Mouse (Mus musculus): ENCODE results near the gene Gm49403. TPM values are rescaled to one million over a fixed set of nuclear protein-coding genes. Genes with fewer than 3 reads are reported as not detected.
"Not testable (repeated sequence)": the region's sequence is repeated elsewhere in the genome, so short reads cannot be mapped to it uniquely, and the experiment has no call there.

Gene Gm49403
- total RNA-seq, 2 experiments from 2014 or later, result not detected

DNA sequence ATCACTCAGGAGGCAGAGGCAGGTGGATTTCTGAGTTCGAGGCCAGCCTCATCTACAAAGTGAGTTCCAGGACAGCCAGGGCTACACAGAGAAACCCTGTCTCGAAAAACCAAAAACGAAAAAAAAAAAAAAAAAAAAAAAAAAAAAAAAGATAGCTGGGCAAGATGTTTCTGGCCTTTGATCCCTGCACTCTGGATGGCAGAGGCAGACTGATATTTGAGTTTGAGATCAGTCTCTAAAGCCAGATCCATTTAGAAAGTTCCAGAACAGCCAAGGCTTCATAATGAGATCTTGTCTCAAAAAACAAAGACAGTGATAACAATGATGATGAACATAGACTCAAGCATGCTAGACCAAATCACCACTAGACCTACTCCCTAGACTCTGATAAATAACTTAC is 13.3 kb upstream of the Gm49403 start:
- DNase-seq; intact Hi-C loops (cut with DNase I): not testable (repeated sequence)

DNA sequence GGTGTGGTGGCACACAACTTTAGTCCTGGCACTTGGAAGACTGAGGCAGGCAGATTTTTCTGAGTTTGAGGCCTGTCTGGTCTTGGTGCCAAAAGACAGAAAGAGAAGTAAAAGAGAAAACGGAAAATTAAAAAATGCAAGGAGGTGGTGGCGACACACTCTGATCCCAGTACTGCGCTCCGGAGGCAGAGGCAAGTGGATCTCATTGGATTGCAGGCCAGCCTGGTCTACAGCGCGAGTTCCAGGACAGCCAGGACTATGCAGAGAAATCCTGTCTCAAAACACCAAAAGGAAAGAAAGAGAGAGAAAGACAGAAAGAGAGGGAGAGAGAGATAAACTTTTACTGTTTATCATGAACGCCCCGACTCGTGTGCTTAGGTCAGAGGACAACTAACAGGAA is 12.9 kb upstream of the Gm49403 start:
- DNase-seq, result peak; percentile 8 to 15

DNA sequence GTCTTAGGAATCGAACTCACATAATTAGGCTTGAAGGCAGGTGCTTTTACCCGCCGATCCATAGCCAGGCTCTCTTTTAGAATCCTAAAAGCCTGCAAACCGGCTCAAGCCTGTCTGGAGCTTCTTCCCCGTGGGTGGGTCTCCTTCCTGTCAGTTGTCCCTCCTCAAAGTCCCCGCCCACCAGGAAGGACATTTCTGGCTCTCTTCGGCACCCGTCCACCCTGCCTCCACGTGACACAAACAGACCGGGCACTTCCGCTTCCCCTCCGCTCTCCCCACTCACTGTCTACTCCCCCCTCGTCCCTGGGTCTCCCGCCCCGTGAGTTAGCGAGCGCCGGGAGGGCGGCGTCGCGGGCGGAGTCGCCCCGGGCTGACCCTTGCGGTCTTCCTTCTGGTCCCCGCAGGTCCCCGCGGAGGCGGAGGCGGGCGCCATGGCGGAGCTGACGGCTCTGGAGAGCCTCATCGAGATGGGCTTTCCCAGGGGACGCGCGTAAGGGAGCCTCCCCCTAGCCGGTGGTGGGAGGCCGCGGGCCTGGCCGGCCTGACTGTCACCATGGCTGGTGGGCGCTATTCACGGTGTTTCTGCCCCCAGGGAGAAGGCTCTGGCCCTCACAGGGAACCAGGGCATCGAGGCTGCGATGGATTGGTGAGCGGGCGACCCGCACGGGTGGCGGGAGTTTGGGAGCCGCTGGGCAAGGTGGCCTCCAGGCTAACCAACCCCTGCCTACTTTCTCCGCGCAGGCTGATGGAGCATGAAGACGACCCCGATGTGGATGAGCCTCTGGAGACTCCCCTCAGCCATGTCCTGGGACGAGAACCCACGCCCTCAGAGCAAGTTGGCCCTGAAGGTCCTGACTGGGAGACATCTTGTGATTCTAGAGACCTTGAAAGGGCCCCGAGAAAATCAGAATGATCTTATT is 12.2 kb upstream of the Gm49403 start, which contains the start of gene Ubxn1:
TSS of gene Ubxn1 (plus strand) at position 230 of the 920 bp plus-strand sequence.
- peak; percentile 93 to 96 for DNase-seq
- intact Hi-C loops (cut with DNase I), result no loop called here

More for the DNA sequence above, 12.9 kb upstream of the Gm49403 start:
- intact Hi-C loops (cut with DNase I), result no loop called here

DNA sequence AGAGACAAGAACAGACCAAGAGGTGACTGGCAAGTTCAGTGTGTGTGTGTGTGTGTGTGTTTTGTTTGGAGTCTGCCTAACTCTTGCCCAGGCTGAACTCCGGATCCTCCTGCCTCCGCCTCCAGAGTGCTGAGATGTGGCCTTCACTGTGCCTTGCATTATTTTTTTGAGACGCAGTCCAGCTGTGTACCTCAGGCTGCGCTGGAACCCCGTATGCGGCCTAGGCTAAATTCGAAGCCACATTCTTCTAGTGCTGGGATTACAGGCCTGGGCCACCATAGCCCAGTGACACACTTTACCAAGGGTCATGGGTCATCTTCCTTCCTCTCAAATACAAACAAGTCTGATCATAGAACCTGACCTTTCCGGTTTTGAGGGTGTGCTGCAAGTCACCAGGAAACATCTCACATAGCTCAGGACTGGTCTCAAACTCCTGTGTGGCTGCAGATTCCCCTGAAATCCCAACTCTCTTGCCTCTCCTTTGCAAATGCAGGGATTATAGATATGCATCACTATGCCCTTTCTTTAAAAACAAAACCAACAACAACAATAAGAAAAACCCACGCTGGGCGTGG is 11.4 kb upstream of the Gm49403 start:
- no peak for DNase-seq
- intact Hi-C loops (cut with DNase I), result no loop called here

DNA sequence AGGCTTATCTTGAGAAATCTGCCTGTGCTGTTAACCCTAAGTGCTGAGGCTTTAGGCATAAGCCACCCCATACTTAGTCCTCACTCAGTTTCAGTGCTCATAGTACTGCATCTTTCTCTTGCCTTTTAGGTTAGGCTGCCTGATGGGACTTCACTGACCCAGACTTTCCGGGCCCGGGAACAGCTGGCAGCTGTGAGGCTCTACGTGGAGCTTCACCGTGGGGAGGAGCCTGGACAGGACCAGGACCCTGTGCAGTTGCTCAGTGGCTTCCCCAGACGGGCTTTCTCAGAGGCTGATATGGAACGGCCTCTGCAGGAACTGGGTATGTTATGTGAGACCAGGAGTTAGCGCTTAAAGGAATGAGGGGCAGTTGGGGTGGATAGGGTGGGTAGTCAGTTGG is 8.7 kb upstream of the Gm49403 start:
- intact Hi-C loops (cut with DNase I), result no loop called here
- no peak for DNase-seq

DNA sequence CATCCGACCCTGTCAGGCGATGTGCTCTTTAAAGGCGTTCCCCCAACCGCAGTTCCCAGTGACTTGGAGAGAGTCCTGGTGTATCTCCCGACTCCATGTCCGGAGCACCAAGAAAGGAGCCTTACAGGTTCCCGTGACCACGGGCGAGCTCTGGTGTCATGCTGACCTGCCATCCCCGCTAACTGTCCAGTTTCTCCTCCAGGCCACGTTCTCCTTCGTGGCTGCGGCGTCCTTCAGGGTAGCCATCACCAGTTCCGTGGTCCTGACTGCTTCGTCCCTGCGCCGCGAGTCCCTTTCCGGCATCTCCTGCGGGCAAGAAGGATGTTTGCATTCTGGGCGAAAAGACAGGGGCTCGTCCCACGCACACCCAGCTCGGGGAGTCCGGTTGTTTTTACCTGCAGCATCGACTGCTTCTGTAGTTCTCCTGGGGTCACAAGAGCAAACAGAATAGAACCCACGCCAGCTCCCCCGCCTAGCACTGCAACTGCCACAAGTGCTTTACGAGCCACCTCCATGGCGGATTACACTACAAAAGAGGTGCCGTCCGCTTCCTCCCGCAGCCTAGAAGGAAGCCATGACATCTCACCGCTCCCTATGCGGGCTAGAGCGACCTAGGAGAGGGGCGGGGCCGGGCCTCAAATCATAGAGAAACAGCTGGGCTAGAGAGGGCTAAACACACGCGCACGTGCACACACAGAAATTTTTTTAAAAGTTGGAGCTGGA is 3.3 kb upstream of the Gm49403 start, which contains the start of gene Uqcc3:
TSS of gene Uqcc3 (minus strand) at position 613 of the 723 bp plus-strand sequence.
- intact Hi-C loops (cut with DNase I), result no loop called here
- peak; percentile 88 to 91 for DNase-seq

DNA sequence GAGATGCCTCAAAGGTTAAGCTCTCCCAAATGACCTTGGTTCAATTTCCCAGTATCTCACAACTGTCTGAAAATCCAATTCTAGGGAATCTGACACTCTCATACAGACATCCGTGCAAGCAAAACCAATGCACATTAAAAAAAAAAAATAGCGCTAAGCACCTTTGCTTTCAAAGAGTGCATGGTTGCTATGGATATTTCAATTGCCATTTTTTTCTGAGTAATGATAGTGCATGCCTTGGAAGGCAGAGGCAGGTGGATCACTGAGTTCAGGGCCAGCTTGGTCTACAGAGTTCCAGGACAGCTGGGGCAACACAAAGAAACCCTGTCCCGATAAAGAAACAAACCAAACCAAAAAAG is 2.7 kb upstream of the Gm49403 start:
- DNase-seq, result no peak
- intact Hi-C loops (cut with DNase I), result no loop called here

DNA sequence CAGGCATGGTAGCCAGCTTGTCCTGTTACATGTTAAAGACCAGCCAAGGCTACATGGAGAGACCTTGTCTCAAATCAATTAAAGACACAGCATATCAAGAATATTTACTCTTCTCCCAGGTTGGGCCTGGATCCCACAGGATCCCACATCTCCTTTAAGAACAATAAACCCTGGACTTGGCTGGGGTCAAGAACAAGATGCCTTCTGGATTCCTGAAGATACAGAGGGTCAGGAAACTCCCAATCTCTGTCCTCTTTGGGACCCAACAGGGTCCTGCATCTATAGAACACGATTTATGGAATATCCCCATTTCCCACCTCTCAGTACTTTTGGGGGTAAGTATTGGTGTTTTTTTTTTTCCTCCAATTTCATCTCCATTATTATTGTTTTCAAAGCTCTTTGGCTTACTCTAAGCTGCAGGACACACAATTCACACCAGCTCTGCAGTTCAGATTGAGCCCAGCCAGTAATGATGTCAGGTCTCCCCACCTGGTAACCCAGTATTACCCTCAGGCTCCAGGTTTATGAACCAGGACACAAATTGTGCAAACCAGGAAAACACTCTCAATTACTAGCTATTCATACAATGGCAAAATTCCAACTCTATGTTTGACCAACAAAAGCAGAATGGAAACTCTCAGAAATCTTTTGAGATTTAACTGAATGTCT is 3.3 kb downstream of the Gm49403 start:
- DNase-seq, result no peak
- intact Hi-C loops (cut with DNase I), result loop anchor here (5.0 kb wide), 2 partner anchors 45 to 55 kb away; partner anchors contain the start of gene Mta2

DNA sequence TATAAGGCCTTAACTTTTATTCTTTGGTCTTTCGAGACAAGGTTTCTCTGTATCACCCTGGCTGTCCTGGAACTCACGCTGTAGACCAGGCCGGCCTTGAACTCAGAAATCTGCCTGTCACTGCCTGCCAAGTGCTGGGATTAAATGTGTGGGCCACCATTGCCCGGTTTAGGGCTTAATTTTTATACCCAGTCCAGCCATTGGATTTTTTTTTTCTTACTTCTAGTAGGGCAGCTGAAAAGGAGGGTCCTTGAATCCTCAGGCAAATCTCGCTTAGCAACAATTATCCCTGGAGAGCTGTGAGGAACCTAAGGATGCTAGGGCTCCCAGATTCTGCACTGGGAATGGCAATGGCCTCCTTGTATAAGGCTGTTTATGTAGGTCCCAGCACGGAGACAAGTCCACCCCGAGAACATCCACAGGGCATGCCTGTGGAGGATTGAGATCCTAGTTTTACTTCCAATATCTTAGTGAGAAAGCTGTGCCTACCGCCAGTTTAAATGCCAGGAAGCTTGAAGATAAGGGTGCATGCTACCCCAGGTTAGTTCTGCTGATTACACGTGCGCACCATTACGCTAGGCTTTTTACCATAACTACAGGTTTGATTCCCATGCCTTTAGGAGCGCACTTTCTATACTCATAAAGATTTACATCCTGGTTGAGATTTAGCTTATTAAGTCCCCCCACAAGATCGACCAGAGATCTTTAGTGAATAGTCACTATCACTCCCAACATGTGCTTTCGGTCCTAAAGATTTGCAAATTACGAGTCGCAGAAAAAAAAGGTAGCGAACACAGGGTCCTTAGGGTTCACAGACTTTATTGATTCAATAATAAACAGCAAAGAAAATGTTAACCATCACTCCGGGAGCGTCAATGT is 4.1 kb downstream of the Gm49403 start:
- DNase-seq, result no peak

DNA sequence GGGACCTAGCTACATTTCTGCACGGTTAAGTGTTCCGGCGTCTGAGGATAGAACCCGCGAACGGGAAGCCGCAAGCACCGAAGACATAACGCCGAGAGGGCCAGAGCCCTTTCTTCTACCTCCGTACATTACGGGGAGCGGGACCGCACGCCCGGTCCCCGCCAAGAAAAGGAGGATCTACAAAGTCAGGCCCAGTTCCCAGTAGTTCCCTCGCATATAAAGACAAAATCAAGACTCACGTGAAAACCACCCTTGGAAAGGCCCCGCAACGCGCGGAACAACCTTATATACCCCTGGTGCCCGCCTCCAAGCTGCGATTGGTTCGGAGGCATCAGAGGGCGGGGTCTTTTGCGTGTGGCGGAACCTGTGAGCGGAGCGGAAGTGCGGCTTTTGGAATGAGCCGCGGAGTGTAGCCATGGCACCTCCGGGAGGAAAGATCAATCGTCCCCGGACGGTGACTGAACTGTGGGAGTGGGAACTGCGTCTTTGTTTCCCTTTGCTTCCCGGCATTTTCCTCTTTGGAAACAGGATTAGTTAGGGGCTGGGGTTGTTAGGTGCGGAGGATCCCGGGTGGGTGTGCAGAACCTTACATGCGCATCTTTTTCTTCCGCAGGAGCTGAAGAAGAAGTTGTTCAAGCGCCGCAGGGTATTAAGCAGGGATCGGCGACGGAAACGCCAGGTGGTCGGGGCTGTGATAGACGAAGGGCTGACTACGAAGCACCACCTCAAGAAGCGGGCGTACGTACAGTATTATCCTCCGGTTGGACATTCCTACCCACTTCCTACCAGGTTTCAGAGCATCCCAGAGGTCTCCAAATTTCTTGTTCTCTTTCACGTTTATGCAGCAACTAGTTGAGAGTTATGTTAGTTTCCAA is 5.0 kb downstream of the Gm49403 start, which contains the start of the genes 1810009A15Rik and Gm49416:
TSS of gene 1810009A15Rik (plus strand) at position 343 of the 875 bp plus-strand sequence.
TSS of gene Gm49416 (plus strand) at position 416 of the 875 bp plus-strand sequence.
- DNase-seq, result peak; percentile 92 to 94
- intact Hi-C loops (cut with DNase I), result loop anchor here (5.0 kb wide), 2 partner anchors 46 to 54 kb away; partner anchors contain the start of gene Mta2

More for the DNA sequence above, 4.1 kb downstream of the Gm49403 start:
- intact Hi-C loops (cut with DNase I), result loop anchor here (5.0 kb wide), 2 partner anchors 46 to 54 kb away; partner anchors contain the start of gene Mta2

DNA sequence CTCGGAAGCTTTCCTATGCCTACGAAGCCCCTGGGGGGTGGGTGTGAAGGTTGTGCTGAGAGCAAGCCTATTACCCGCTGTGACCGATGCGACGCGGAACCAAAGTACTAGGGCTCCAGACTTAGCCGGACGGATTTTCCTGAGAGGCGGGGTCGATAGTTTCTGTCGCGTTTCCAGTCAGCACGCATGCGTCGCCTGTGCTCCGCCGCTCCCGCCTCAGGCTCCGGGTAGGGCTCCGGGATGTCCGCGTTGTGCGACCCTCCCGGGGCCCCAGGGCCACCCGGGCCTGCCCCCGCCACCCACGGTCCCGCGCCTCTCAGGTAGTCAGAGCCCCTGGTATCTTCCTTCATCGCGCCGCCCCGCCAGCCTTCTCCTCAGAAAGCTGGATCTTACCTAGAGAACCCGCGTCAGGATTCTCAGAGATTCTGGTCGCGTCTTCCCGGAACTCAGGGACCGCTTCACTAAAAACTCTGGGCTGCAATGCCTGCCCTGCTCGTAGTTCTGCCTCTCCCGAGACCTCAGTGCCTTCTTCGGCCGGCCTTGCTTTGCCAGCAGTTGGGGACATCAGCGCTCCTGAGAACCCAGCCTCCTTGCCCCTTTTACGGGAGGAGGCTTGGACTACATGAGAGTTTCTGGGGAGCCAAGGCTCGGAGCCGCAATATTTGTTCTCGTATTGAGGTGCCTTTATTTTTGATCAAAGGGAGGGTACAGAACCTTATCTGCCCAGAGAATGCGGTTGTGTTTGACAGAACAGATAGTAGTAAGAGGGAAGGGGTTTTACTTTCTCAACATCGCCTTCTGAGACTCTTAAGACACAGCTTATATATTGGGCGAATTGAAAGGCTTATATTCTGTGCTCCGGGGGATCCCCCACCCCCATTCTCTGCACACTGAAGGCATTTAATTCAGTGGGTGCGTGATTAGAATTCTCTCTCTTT is 9.4 kb downstream of the Gm49403 start, which contains the start of gene Ints5:
TSS of gene Ints5 (plus strand) at position 177 of the 938 bp plus-strand sequence.
- intact Hi-C loops (cut with DNase I), result no loop called here
- DNase-seq, result peak; percentile 85 to 88

DNA sequence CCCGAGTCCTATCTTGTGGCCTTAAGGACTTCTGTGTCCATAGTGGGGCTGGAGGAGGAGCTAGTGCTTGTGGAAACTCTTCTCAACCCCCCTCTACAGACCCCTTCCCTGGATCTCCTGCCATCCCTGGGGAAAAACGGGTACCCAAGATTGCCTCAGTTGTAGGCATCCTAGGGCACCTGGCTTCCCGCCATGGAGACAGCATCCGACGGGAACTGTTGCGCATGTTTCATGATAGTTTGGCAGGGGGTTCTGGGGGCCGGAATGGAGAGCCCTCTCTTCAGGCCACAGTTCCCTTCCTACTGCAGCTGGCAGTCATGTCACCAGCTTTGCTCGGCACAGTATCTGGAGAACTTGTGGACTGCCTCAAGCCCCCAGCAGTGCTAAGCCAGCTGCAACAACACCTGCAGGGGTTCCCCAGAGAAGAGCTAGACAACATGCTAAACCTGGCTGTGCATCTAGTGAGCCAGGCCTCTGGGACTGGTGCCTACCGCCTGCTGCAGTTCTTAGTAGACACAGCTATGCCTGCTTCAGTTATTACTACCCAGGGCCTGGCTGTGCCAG is 11.7 kb downstream of the Gm49403 start:
- intact Hi-C loops (cut with DNase I), result no loop called here
- no peak for DNase-seq

DNA sequence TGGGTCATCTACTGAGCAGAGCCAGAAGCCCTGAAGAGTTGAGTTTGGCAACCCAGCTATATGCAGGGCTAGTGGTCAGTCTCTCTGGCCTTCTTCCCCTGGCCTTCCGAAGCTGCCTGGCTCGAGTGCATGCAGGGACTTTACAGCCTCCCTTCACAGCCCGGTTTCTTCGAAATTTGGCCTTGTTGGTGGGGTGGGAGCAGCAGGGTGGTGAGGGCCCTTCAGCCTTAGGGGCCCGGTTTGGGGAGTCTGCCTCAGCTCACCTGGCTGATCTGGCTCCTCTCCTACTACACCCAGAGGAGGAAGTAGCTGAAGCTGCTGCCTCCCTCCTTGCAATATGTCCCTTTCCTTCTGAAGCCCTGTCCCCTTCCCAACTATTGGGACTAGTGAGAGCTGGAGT is 12.5 kb downstream of the Gm49403 start:
- intact Hi-C loops (cut with DNase I), result not testable (repeated sequence)

DNA sequence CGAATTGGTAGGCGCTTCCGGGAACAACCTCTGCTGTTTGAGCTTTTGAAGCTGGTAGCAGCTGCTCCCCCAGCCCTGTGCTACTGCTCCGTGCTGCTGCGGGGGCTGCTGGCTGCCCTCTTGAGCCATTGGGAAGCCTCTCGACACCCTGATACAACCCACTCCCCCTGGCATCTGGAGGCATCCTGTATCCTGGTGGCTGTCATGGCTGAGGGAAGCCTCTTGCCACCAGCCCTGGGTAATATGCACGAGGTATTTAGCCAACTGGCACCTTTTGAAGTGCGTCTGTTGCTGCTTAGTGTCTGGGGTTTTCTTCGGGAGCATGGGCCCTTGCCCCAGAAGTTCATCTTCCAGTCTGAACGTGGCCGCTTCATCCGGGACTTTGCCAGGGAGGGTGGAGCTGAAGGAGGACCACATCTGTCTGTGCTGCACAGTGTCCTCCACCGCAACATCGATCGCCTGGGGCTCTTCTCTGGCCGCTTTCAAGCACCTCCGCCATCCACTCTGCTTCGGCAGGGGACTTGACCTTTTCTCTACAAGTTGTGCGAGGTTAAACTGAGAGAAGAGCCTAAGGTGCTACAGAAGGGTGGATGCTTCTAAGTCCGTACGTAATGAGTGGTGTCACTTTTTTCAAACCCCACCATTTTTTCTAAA is 13.6 kb downstream of the Gm49403 start:
- intact Hi-C loops (cut with DNase I), result not testable (repeated sequence)
- DNase-seq, result peak; percentile 42 to 62

More for the DNA sequence above, 12.5 kb downstream of the Gm49403 start:
- DNase-seq, result not testable (repeated sequence)

DNA sequence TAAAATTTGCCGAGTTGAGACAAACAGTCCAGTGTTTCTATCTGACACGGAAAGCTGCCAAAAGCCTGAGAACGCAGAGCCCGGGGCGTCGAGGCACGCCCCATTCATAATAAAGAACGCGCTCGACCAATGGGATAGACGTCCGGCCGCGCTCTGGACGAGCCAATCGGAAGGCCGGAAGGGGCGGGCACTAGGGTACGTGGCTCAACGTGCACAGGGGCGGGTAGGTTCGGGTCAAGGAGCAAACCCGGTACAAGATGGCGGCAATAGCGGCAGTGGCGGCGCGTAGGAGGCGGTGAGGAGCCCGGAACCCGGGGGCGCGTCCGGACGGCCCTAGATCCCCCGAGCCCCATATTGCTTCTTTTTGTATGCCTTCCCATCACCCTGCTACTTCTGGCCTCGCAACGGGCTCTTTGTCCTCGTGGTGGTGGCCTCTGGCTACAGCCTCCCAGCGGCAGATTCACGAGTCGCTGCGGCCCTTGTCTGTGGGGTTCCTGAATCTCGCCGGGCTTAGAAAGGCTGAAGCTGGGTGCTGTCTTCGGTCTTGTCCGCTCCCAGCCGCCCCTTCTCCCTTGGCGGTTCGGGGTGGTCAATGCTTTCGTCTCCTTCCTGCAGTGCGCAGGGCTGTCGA is 14.2 kb downstream of the Gm49403 start, which contains the start of gene Ganab:
TSS of gene Ganab (plus strand) at position 207 of the 631 bp plus-strand sequence.
- DNase-seq, result peak; percentile 94 to 95
- intact Hi-C loops (cut with DNase I), result loop anchor here (2.0 kb wide), 1 partner anchor 23 kb away; the partner anchor contains the start of gene B3gat3
